Mouse (Mus musculus) midbrain, postnatal 0 days (tissue): Measurements from ENCODE around the gene Mt1. TPM values are rescaled to one million over a fixed set of nuclear protein-coding genes. Genes with fewer than 3 reads are reported as not detected.
A peak's percentile ranks its signal among the peaks of the same experiment; 100 is the strongest.

Experiments used
- ATAC-seq: fragments of 200-750 bp; cut with Nextera tagmentation; 2 replicates; pipeline ENCODE4 v1.8.0; 2017; ENCODE audit warnings: moderate number of reproducible peaks, mild to moderate bottlenecking, moderate TSS enrichment, moderate library complexity; ENCODE audit not compliant: low FRiP score
- DNase-seq: peaks from one replicate; pipeline ENCODE4 v3.0.0-alpha.2; 2015; ENCODE audit warnings: low spot score
- H3K27ac ChIP-seq: fragments of 300-500 bp; sonication (generic); 2 replicates; pipeline ENCODE4 v1.5.1; 2014; ENCODE audit warnings: low read depth, mild to moderate bottlenecking, low read length, mixed read lengths
- H3K27me3 ChIP-seq: fragments of 300-500 bp; sonication (generic); 2 replicates; pipeline ENCODE4 v1.6.1; 2014; ENCODE audit warnings: low read length, control low read depth, mixed read lengths; ENCODE audit not compliant: insufficient read depth
- H3K36me3 ChIP-seq: fragments of 300-500 bp; sonication (generic); 2 replicates; pipeline ENCODE4 v1.6.1; 2014; ENCODE audit warnings: low read length, control low read depth, mixed read lengths; ENCODE audit not compliant: insufficient read depth
- H3K4me1 ChIP-seq: fragments of 300-500 bp; sonication (generic); 2 replicates; pipeline ENCODE4 v1.6.1; 2014; ENCODE audit warnings: mild to moderate bottlenecking, control low read depth, antibody characterized with exemption, low read length, mixed read lengths; ENCODE audit not compliant: insufficient read depth
- H3K4me2 ChIP-seq: fragments of 300-500 bp; sonication (generic); 2 replicates; pipeline ENCODE4 v1.6.1; 2014; ENCODE audit warnings: low read depth, mild to moderate bottlenecking, low read length, mixed read lengths; ENCODE audit not compliant: poor library complexity, severe bottlenecking
- H3K4me3 ChIP-seq: fragments of 300-500 bp; sonication (generic); 2 replicates; pipeline ENCODE4 v1.5.1; 2014; ENCODE audit warnings: low read depth, mild to moderate bottlenecking, low read length, moderate library complexity
- H3K9ac ChIP-seq: fragments of 300-500 bp; sonication (generic); replicated peaks from 2 replicates; pipeline ENCODE4 v1.6.1; 2014; ENCODE audit warnings: mild to moderate bottlenecking, low read length, moderate library complexity, mixed read lengths; ENCODE audit not compliant: poor library complexity, severe bottlenecking
- H3K9me3 ChIP-seq: fragments of 300-500 bp; sonication (generic); 2 replicates; pipeline ENCODE4 v1.6.1; 2016; ENCODE audit warnings: low read length, control low read depth
- CTCF ChIP-seq: IDR thresholded peaks from 2 replicates; pipeline ENCODE4 v1.5.1; 2016; ENCODE audit warnings: antibody characterized with exemption, mild to moderate bottlenecking
- WGBS: fragments of 180-500 bp; shearing (Covaris S2); extraction: QIAGEN DNeasy Blood & Tissue Kit; methylation state at CpG from one replicate; pipeline ENCODE4 v1.1.7; 2014; 5-methylcytosine and 5-hydroxymethylcytosine counted together
- polyA plus RNA-seq: library from polyadenylated mRNA; unstranded; fragments of >200 nt; fragmentation: Nextera tagmentation; extraction: Ambion mirVana; gene quantifications from 2 replicates; pipeline ENCODE4 v1.2.1, GENCODE M21; 2015
- total RNA-seq: library from RNA; depleted of rRNA; stranded (reverse); fragments of >200 nt; gene quantifications from 2 replicates; pipeline ENCODE4 v1.2.3, GENCODE M21; 2014

The Mt1 gene
- total and polyA plus RNA-seq, 2 experiments from 2014 or later, result 387 to 460 TPM

GRCm38 (mm10) chr8:94136192-94136591 is 42.7 kb upstream of the Mt1 start:
- no peak overlapping the region for H3K4me3 ChIP-seq
- no peak for ATAC-seq

DNA sequence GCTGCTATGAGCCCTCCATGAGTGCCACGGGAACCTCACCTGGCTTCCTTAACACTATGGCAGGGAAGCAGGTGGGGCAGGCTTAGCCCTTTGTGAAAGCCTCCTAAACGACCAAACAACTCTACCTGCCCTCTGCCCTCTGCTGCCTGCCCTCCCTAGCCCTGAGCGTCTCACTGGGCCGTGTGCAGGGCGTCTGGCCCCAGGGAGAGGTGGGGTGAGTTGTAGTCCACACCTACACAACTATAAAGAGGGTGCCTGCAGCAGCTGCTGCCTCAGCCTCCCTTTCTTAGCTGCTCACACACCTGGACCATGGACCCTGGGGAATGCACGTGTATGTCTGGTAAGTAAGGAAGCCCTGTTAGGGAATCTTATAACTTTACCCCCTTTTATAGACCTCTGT is 41.9 kb upstream of the Mt1 start, which contains the start of gene Mt4:
TSS of gene Mt4 (plus strand) at position 265 of the 400 bp plus-strand sequence.
- Histone ChIP-seq H3K9ac (no peak within 1 kb of the TSS), H3K4me2 (no peak within 1 kb of the TSS), H3K4me1 (no peaks in the 10 kb centered on the region), H3K9me3 (no peaks in the 10 kb centered on the region), H3K36me3 (no peaks in the 10 kb centered on the region), H3K4me3 (no peak within 1 kb of the TSS), H3K27ac (no peak within 1 kb of the TSS), H3K27me3 (no peaks in the 10 kb centered on the region)
- 70% methylated on average over 6 of the region's 6 CpGs for WGBS
- DNase-seq, result no peak
- no peak for ATAC-seq
- TF ChIP-seq CTCF, result no peak

More at GRCm38 (mm10) chr8:94136192-94136591, 42.7 kb upstream of the Mt1 start:
- no peak for DNase-seq
- Histone ChIP-seq H3K27me3 (no peaks in the 10 kb centered on the region), H3K9ac (no peak overlapping the region), H3K4me1 (no peaks in the 10 kb centered on the region), H3K27ac (no peak overlapping the region), H3K36me3 (no peaks in the 10 kb centered on the region), H3K9me3 (no peaks in the 10 kb centered on the region), H3K4me2 (no peak overlapping the region)
- no peak for TF ChIP-seq CTCF
- WGBS, result 82% methylated on average over 7 of the region's 7 CpGs

- Histone ChIP-seq H3K9me3 (no peaks in the 10 kb centered on the region), H3K27me3 (no peaks in the 10 kb centered on the region), H3K4me1 (no peaks in the 10 kb centered on the region), H3K27ac (no peak overlapping the region), H3K36me3 (no peaks in the 10 kb centered on the region), H3K9ac (no peak overlapping the region), H3K4me3 (no peak overlapping the region), H3K4me2 (no peak overlapping the region)
- ATAC-seq (no peak), DNase-seq (no peak)
- WGBS, result 74% methylated on average over 4 of the region's 4 CpGs
- no peak for TF ChIP-seq CTCF
Measured at GRCm38 (mm10) chr8:94140266-94140795, 38.6 kb upstream of the Mt1 start.

GRCm38 (mm10) chr8:94148236-94148635 is 30.6 kb upstream of the Mt1 start:
- TF ChIP-seq CTCF, result no peak
- 26% methylated on average over 5 of the region's 5 CpGs for WGBS
- no peak overlapping the region for H3K4me2 ChIP-seq
- DNase-seq, result no peak
- no peak overlapping the region; the same call in 1 of the 2 replicates for H3K27ac ChIP-seq
- H3K36me3 ChIP-seq, result no peaks in the 10 kb centered on the region
- no peak overlapping the region for H3K9ac ChIP-seq
- no peak overlapping the region for H3K4me3 ChIP-seq
- H3K4me1 ChIP-seq, result no peaks in the 10 kb centered on the region
- H3K27me3 ChIP-seq, result no peaks in the 10 kb centered on the region
- no peaks in the 10 kb centered on the region for H3K9me3 ChIP-seq
- ATAC-seq, result no peak

GRCm38 (mm10) chr8:94150925-94151324 is 28.0 kb upstream of the Mt1 start:
- Histone ChIP-seq H3K4me3 (no peak overlapping the region), H3K36me3 (no peaks in the 10 kb centered on the region), H3K9me3 (no peaks in the 10 kb centered on the region), H3K4me2 (no peak overlapping the region), H3K27ac (no peak overlapping the region), H3K9ac (no peak overlapping the region), H3K4me1 (no peaks in the 10 kb centered on the region), H3K27me3 (no peaks in the 10 kb centered on the region)
- WGBS, result 82% methylated on average over 5 of the region's 5 CpGs
- DNase-seq, result no peak
- no peak for ATAC-seq
- TF ChIP-seq CTCF, result no peak

DNA sequence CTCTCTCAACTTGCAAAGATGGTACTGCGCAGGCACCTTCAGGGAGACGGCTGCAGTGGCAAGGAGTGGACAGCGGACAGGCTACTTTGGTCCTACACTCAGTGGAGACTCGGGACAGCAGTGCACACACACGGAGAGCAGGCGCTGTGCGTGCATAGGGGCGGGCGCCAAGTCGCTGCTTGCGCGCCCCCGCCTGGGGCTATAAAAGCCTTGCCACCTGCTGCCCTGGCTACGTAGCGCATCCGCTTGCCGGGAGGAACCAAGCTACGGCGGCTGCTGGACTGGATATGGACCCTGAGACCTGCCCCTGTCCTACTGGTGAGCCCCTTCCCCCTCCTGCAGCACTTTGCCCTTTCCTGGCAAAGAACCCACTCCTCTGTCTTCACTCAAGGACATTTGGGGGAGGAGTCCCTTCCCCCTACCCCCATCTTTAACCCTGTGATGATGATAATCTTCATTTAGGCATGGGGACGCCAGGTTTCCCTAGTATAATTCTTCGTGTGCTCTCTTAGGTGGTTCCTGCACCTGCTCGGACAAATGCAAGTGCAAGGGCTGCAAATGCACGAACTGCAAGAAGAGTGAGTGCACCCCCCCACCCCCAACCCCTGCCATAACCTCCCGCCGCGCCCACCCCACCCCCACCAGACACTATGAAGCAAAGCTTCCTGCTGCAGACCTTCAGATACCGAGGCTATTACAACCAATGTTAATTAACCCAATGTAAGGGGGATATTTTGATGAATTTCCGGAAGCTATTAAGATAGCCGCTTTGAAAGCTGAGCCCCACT is 26.2 kb upstream of the Mt1 start, which contains the start of gene Mt3:
TSS of gene Mt3 (plus strand) at position 95 of the 788 bp plus-strand sequence.
- TF ChIP-seq CTCF, result peak; percentile 55
- DNase-seq, result peak; percentile 89
- Histone ChIP-seq H3K9ac (peak within 1 kb of the TSS; percentile 73), H3K36me3 (no peaks in the 10 kb centered on the region), H3K9me3 (no peaks in the 10 kb centered on the region), H3K27me3 (no peaks in the 10 kb centered on the region), H3K4me3 (peak within 1 kb of the TSS; percentile 51), H3K4me2 (peak within 1 kb of the TSS; percentile 77), H3K27ac (peak within 1 kb of the TSS; percentile 71), H3K4me1 (no peaks in the 10 kb centered on the region)
- WGBS, result 1% methylated on average over 29 of the region's 29 CpGs
- peak; percentile 86 for ATAC-seq
